Mouse (Mus musculus) lung, postnatal 25 days (tissue): ENCODE results near the gene C1qtnf12.

Experiments used
- DNase-seq: peaks from one replicate; pipeline ENCODE4 v3.0.0; 2022; ENCODE audit warnings: low spot score

The C1qtnf12 gene

DNA sequence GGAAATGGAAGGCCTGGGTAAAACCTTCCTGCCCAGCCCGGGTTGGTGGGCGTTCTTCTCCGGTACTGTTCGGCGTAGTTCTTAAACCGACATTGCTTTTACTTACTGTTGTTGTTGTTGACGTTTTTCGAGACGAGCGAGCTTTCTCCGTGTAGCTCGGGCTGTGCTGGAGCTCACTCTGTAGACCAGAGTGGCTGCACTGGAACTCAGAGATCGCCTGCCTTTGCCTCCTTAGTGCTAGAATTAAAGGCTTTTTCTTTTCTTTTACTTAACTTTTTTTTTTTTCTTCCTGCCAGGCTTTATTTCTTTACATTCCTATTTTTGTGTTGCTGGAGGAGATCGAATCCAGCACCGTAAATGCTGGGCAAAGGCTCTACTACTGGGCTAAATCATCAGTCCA, 31.5 kb downstream of the C1qtnf12 start:
- no peak for DNase-seq

DNA sequence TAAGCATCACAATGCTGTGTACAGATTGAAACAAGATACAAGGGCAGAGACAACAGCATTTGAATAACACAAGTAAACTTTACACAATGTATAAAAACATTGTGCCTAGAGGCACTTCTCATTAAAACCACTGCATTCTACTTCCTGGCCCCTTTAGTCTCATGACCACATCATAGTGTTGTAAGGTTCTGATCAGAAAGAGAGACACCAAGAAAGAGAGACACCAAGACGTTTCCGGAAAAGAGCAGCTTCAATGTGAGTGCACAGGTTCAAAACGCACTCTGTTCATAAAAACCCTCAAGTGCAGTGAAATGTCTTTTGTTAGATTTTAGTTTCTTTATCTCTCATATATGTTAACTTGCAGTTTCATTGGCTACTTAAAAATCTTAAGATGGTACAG, 42.0 kb downstream of the C1qtnf12 start:
- no peak for DNase-seq

DNA sequence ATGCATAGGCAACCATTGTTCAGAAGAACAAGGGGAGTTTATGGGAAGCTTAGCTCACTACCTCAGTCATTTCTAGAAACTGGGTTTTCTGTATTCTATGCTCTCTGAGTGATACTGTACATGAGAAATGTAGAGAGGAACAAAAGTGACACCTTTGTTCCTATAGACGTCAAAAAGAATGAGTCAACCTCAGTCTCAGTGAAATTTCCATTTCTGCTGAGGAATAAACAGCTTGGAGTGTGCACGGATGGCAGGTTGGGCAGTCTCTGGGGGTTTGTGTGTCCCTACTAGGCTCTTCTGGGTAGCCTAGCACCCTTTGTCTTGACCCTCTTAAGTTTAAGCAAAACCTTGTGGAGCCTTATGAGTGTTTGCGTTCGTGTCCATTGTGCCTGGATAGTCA, 46.3 kb downstream of the C1qtnf12 start:
- no peak for DNase-seq

DNA sequence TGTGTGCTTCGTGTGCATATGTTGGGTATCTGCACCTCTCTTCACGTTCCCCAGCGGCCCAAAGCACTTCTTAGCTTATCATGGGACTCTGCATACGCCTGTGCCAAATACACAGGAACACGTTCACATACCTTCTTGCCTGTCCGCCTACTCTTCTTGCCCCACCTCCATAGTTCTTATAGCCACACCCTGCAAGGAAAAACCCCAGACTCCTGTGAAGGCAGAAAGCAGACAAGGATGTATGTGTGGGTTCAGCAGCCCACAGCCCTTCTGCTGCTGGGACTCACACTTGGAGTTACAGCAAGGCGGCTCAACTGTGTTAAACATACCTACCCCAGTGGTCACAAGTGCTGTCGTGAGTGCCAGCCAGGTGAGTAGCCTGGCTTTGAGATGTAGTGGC, 51.5 kb downstream of the C1qtnf12 start, which contains the start of gene Tnfrsf4:
Tnfrsf4 (plus strand) TSS at position 207 of the 400 bp plus-strand sequence.
- no peak for DNase-seq

DNA sequence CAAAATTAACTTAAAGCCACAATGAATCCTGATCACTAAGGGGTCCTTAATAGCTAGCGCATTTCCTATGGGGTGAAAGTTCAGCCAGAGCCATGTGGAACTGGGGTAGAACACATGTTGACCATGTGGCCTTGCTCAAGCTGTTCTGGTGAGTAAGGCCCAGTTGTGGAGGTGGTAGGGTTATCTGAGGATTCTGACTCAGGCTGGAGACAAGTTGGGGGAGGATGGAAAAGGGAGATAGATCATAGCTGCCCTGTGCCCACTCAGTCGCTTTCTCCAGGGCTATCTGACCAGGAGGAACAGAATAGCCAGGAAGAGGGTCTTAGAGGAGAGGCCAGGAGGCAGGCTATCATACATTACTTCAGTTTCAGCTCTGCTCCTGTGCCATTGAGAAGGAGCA, 52.3 kb downstream of the C1qtnf12 start:
- DNase-seq, result no peak
